Mouse (Mus musculus) kidney, postnatal 25 days (tissue): Measurements from ENCODE around the gene Slfn3.
"Not testable (repeated sequence)": the region's sequence is repeated elsewhere in the genome, so short reads cannot be mapped to it uniquely, and the experiment has no call there.

Experiments
- DNase-seq, 2 experiments: peaks; one replicate each; pipeline ENCODE4 v3.0.0; 2021; ENCODE audit warnings: mixed read lengths in 2 of 2

Slfn3 gene

DNA sequence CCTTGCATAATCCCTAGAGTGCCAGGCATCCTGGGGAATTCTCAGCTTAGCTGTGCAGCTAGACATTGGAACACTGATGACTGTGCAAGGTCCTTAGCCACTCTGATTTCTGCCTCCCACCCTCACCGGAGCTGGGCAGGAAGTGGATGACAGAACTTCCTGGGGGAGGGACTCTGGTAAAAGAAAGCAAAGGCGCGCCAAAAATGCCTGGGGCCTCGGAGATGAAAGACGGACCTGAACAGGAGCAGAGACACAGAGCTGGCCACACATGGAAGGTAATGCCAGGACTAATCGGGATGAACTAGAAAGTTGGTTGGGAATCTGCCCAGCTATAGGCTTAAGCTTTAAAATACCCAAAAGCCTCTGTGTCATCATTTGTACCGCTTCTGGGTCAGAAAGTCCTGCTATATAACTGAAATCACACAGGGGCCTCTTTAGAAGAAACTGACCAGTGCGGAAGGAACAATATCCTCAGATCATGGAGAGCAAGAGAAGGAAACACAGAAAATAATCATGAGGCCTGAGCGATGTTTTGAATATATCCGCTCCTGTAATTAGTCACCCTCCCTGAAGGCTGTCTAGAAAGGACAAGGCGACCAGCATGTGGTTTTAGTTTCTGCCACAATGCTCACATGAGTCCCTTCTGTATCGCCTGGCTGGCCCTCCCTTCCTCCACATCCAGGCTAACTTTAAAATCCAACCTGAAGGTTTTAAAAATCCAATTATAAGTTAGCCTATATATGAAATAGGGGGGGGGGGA lies at the start of gene Slfn3:
TSS of gene Slfn3 (plus strand) at position 197 of the 760 bp plus-strand sequence.
- DNase-seq: peak; percentile 72 to 73

DNA sequence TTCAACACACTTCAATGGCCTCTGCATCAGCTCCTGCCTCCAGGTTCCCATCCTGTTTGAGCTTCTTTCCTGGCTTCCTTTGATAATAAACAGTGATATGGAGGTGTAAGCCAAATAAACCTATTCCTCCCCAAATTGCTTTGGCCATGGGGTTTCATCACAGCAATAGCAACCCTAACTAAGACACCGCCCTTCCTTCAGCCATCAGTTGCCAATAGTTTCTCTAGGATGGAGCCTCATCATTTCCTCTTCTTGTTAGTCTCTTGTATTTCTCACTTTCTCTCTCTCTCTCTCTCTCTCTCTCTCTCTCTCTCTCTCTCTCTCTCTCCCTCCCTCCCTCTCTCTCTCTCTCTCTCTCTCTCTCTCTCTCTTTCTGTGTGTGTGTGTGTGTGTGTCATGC lies 42.2 kb upstream of the Slfn3 start:
- DNase-seq: not testable (repeated sequence)

DNA sequence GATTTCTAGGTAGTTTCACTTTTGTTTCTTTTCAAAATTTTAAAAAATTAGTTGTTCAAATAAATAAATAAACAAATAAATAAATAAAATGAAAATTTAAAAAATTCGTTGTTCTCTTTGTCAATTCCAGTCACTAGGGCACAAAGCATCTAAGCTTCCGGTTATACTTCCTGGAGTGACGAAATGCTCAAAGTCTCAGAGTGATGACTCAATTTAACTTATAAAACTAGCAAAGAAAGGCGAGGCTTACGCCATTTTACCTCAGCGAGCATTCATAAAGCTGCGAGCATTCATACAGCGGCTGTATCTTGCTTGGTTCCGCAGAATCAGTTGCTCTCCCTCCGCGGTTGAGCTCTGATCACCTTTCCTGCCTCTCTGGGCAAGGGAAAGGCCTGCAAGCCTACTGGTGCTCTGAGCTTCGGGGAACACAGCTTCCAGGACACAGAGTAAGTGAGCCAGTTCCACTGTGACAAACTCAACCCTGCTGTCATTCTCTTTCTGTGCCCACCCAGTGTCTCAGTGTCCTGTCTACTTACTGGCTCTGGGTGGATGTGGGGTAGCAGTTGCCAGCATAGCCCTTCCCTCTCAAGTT lies 16.1 kb upstream of the Slfn3 start, which contains the start of gene Slfn4:
TSS of gene Slfn4 (plus strand) at position 239 of the 592 bp plus-strand sequence.
- DNase-seq: no peak

DNA sequence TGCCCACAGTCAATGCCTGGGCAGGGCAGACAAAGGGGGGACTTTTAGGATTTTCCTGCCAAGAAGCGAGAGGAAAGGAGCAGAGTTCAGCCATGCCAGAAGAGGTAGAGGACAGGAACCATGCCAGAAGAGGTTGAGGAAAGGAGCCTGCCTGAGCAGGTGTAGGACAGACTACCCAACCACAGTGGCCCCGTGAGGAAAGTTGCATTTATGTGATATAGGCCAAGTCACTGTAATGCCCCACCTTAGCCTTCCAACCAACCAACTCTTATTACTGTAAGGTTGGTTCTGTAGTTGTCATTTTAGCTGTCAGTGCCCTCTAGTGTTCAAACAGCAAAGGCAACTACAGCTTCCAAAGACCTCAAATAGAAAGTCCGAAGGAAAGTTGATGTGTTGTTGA lies 871 bp downstream of the Slfn3 start:
- DNase-seq: peak in 1 of 2 experiments; percentile 5

DNA sequence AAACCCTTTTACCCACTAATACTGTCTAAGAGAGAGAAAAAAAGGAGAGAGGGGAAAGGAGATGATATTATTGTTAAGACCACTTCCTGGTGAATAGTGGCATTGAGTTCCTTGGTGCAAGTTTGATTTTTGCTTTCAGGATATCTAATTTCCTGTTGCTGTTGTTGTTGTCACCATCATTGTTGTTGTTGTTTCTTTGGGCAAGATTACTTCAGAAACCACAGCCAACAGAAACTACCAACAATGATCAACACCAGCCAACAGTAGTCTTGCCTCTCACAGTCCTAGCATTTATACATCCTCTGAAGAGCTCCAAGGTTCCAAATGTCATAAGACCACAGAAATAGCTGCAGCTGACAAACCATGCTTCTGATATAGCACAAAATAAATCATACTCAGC lies 13.9 kb downstream of the Slfn3 start:
- DNase-seq: no peak

DNA sequence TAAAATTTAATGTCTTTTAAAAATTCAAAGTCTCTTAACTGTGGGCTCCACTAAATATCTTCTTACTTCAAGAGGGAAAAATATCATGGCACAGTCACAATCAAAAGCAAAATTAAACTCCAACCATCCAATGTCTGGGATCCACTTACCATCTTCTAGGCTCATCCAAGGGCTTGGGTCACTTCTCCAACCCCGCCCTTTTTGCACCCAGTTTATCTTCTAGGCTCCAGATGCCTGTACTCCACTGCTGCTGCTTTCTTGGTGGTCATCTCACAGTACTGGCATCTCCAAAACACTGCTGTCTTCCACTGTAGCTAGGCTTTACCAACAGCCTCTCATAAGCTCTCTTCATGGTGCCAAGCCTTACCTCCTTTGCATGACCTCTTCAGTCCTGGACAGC lies 25.0 kb downstream of the Slfn3 start:
- DNase-seq: no peak

DNA sequence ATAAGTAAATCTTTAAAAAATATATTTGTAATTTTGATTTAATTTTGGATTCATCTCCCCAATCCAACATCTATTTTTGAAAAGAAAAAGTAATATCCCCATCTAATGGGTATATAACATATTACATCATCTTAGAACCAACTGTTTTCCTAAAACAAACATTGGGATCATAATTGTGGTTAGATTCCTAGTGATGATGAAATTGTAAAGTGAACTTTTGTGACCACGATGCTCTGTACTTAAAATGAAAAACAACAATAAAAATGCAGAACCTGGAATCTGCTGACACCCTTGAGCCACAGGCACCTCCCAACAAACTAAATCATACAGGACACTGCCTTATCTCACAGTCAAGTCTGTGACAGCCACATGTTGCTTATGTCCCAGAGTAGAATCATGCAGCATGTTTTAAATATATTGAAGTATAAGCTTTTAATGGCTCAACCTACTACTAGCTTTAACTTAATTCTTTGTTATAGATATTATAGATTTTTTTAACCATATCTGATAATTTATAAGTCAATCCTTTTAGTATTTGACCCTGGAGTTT lies 30.3 kb downstream of the Slfn3 start:
- no peak for DNase-seq

DNA sequence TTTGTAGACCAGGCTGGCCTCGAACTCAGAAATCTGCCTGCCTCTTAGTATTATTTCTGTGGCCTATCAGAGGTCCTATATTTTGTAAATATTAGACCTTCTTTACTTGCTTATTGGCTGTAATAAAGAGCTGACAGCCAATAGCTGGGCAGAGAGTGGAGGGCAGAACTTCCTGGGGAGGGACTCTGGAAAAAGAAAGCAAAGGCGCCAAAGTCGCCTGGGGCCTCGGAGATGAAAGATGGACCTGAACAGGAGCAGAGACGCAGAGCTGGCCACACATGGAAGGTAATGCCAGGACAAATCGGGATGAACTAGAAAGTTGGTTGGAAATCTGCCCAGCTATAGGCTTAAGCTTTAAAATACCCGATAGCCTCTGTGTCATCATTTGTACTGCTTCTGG lies 32.2 kb downstream of the Slfn3 start:
- DNase-seq: peak in 1 of 2 experiments; percentile 13

DNA sequence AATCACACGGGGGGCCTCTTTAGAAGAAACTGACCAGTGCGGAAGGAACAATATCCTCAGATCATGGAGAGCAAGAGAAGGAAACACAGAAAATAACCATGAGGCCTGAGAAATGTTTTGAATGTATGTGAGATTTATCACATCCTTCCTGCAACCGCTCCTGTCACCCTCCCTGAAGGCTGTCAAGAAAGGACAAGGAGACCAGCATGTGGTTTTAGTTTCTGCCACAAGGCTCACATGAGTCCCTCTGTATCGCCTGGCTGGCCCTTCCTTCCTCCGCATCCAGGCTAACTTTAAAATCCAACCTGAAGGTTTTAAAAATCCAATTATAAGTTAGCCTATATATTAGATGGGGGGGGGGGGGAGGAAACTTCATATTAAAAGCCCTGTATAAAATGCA lies 32.7 kb downstream of the Slfn3 start:
- DNase-seq: not testable (repeated sequence)

DNA sequence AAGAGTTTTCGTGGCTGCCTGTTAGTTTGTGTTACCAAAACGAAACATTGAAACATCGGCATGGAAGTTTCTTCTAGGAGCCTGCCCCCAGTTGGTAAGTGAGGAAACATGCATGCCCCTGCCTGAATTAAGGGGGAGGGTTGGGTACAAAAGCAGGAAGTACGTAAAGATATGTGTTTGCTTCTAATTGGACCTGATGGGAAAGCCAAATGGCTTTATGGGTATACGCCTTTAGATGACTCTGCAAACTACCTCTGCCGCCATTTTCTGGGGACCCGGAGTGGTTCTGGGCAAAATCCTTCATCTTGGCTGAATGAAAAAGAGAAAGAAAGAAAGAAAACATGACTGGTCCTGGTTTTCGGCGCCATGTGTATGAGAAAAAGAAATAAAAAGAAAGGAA lies 33.1 kb downstream of the Slfn3 start:
- DNase-seq: no peak

DNA sequence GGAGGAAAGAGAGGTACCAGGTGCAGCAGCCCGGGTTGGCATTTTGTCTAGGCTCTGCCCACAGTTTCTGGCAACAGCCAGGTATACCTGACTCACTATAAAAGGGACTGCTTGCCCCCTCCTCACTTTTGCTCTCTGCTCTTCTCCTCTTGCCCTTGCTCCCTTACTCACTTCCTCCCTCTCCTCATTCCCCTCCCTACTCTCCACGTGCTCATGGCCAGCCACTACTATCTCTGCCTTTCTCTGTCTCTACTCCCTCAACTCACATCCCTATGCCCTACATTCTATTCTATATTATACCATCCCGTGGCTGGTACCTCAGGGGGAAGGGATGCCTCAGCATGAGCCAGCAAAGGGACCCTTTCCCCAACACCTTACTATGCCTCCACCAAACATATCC lies 33.6 kb downstream of the Slfn3 start:
- no peak for DNase-seq

DNA sequence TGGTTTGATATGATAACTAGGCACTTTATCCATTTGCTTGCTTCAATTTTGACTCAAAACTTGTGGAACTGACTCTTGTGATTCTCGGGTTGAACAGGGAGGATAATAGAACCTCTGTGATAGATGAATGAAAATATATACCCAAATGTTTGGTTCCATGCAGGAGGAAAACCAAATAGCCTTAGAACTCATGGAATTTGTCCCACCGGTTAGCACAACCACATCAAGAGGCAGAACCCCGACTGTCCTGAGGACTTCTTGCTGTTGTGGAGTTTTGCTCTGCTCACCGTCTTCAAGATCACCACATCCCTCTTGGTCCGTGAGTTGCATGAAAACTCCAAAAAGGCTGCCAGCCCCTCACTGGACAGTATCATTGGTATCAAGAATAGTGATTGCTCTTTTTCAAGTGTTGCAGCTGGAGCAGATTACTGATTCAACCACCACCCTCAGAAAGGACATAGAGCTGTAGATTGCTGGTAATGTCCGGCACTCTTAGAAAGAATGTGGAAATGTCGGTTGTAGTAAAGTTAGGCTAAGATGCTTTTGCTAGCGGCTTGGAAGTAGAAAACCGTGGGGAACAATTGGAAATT lies 34.3 kb downstream of the Slfn3 start:
- DNase-seq: no peak

DNA sequence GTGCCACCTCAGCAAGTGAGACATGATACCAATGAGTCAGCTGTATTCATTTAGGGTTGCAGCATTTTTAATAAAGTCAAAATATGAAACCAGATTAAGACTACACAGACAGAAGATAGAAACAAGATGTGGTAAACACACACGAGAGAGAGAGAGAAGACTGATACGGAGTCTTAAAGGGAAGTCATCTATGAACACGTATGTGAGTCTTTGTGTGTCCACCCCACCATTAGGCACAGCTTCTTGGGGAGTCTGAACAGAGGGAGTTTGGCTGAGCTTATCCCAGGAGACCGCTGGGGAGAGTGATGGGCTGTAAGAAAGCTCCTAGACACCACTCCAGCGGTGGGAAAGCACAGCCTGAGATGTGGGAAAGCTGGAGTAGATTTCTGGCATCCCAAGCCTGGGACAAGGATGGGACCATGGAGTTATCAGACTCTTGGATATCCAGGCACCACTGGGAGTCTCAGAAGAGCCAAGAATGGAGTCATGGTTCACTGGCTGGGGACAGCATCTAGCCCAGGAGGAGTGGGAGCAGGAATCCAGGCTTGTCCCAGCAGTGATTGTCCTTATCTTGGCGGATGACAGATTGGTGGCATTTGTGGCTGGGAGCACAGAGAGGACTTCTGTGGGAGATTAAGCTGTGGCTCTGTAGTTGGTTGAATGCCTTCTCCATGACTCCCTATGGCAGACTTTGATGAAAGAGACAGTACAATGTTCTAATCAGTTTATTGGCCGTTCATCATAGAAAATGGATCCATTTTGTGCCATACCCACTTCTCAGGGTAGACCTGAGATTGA lies 37.0 kb downstream of the Slfn3 start:
- no peak for DNase-seq

DNA sequence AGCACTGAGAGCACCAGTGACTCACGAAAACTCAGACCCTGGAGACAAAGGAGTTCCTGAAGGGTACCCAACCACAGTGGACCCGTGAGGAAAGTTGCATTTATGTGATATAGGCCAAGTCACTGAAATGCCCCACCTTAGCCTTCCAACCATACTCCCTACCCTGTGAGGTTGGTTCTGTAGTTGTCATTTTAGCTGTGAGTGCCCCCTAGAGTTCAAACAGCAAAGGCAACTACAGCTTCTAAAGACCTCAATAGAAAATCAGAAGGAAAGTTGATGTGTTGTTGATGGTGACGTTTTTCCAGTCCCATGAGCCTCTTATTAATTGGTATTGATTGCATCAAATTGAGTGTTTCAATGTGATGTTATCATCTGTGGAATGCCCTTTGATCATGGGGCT lies 39.8 kb downstream of the Slfn3 start:
- DNase-seq: peak in 1 of 2 experiments; percentile 16

DNA sequence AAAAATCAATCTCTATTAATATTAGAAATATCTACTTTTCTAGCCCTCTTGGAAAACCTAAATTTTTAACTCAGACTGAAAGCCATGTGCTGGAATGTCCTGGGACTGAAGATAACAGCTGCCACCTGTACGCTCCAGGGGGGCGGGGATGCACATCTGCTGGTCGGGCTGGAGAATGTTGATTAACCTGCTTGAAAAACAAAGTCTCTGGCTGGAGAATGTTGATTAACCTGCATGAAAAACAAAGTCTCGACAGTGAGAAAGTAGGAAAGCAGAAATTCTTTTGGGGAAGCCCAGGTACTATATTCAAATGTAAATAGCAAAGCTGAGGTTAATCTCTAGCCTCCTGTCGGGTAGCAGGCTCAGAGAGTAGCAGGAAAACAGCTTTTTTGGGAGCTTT lies 42.5 kb downstream of the Slfn3 start:
- not testable (repeated sequence) for DNase-seq

DNA sequence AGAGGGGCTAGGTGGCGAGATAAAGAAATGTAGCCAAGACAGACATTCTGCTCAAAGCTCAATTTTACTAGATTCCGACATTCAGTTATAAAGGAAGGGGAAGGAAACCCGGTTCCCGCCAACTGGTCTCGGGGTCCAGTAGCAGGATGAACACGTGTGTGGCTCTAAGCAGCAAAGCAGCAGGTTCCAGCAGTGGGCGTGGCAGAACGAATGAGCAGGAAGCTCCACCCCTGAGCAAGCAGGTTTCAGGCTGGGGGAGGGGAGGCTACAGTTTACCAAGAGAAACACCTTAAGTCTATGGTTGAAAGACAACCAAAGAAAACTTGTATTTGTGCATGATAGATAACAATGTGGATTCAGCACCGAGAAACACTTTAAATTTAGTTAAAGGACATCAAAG lies 46.3 kb downstream of the Slfn3 start:
- not testable (repeated sequence) for DNase-seq

DNA sequence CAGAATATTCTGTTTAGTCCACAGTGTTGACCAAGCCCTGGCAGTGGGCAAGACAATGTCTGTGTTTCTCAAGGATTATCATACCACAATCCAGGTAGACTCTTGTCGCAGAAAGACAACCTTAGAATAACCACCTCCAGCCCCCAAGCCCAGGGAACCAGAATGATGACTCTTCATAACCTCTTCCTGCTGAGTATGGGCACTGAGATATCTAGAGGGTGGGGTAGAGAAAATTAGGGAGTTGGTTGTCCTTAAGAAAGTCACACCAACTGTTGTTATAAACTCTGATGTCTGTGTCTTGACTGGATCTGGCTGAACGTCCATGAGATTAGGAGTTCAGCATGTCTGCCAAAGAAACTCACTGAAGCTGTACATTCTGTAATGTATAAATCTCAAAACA lies 47.3 kb downstream of the Slfn3 start:
- no peak for DNase-seq

DNA sequence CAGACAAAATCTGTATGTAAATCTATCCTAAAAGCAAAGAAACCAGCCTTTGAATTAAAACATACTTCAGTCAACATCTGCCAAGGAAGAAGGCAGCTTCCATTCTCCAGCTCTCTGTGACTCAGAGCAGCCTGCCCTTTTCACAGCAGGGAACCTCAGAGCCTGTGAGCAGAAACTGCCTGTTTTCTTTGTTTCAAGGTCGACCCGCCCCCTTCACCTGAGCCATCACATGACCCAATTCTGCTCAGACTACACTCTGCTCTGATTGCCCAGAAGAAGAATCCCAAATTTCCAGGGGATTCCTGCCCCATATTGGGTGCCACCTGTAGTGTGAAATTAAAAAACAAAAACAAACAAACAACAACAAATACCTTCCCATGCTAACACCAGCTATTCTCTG lies 48.7 kb downstream of the Slfn3 start:
- no peak for DNase-seq

DNA sequence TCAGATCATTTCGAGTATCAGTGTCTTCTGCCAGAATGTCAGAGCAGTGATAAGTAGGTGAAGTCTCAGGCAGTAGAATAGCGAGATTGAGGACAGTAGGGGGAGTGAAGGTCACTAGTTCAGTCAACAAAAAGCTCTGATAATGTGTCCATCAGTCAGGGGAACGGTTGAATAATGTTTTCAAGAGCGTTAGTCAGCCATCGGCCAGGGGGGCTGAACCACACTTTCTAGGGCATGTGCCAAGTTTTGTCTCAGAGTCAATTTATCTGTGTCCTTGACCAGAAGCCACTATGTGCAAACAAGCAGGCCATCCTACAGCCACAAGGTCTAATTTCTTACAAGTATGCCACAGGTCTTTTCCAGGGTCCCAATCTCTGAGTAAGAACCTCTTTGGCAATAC lies 66.1 kb downstream of the Slfn3 start:
- not testable (repeated sequence) for DNase-seq

DNA sequence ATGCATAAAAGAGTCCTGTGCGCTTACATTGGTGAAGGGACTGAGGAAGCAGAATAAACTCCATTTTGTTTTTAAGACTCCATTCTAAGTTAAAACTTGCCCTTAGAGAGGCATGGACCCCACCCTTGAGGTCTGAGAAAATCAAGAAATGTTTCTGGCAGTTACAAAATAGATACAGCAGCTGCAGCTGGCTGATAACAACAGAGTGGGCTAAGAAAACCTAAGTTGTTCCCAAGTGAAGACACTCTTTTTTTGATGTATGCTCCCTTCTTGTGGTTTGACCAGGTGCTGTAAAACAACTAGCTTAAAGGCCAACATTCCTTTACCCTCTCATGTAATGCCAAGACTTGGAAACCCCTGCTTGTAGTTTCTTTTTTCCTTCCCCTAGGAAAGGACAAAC lies 71.5 kb downstream of the Slfn3 start:
- no peak for DNase-seq

DNA sequence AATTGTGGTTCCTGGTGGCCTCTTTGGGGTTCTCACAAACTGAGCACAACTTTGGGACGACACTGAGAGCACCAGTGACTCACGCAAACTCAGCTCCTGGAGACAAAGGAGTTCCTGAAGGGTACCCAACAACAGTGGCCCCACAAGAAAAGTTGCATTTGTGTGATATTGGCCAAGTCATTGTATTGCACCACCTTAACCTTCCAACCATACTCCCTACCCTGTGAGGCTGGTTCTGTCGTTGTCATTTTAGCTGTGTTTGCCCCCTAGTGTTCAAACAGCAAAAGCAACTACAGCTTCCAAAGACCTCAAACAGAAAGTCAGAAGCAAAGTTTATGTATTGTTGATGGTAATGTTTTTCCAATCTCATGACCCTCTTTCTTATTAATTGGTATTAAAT lies 72.0 kb downstream of the Slfn3 start:
- DNase-seq: no peak
